Mouse (Mus musculus): Measurements from ENCODE around the gene Utp3. TPM values are rescaled to one million over a fixed set of nuclear protein-coding genes. Genes with fewer than 3 reads are reported as not detected.

Utp3 gene
- polyA plus RNA-seq, 1 experiment from 2014 or later: 28.0 TPM

- ATAC-seq (ENCODE audit: insufficient read depth): no peak
- Histone ChIP-seq H3K4me1 (replicated peaks) (no peaks in the 10 kb centered on the region; the same call in 1 of the 2 replicates), H3K36me3 (replicated peaks) (0 out of 2 replicates have a peak, but pooled peaks cover 1% of the 10 kb centered on the region), H3K9ac (no peak overlapping the region), H3K27me3 (no peaks in the 10 kb centered on the region), H3K27ac (replicated peaks) (no peak overlapping the region), H3K9me3 (replicated peaks) (no peaks in the 10 kb centered on the region), H3K4me3 (replicated peaks) (no peak overlapping the region), H3K4me2 (no peak overlapping the region)
- 54% methylated on average over 3 of the region's 3 CpGs for WGBS (ENCODE audit: insufficient replicate concordance)
Observed at GRCm38 (mm10) chr5:88575506-88576338, 21.5 kb downstream of the Utp3 start.

DNA sequence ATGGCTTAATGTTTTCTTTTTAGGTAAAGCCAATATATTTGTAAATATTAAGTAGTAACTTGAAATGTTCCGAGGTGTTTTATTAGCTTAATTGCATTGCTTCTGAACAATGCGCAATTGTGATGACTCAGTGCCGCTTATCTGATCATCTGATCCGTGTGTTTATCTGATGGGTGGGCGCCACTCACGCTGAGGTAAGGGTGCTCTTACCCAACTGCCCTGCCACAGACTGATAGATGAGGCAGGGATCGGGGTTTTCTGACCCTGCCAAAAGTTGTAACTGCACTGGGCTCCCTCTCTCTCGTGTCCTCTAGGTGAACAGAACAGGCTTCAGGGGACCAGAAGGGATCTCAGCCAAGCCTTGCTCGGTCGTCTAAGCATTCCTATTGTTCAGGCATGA lies 26.4 kb downstream of the Utp3 start:
- no peak for ATAC-seq (ENCODE audit: insufficient read depth)
- H3K27me3 ChIP-seq: no peaks in the 10 kb centered on the region
- H3K4me2 ChIP-seq: no peak overlapping the region
- H3K4me1 ChIP-seq (replicated peaks): peaks cover 10% of the 10 kb centered on the region
- H3K9me3 ChIP-seq (replicated peaks): no peaks in the 10 kb centered on the region
- no peak overlapping the region for H3K9ac ChIP-seq
- H3K27ac ChIP-seq (replicated peaks): no peak overlapping the region
- H3K4me3 ChIP-seq (replicated peaks): no peak overlapping the region
- H3K36me3 ChIP-seq (replicated peaks): no peaks in the 10 kb centered on the region
- 55% methylated on average over 10 of the region's 10 CpGs for WGBS (ENCODE audit: insufficient replicate concordance)

DNA sequence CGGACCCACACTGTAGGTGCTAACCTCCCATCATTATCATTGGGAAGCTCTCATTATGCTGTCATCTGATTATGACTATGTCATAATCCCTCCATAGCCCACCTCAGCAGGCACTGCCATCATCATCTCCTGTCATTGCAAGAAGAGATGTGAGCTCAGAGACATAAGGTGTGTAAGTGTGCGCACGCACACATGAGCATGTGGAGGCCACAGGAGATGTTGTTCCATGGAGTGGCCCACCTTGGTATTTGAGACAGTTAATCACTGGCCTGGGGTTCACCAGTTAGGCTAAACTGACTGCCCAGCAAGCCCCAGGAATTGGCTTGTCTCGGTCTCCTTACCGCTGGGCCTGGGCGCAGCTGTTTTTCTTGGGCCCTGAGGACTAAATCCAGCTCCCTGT lies 27.1 kb downstream of the Utp3 start:
- H3K27ac ChIP-seq (replicated peaks): no peak overlapping the region
- no peak overlapping the region for H3K9ac ChIP-seq
- H3K36me3 ChIP-seq (replicated peaks): no peaks in the 10 kb centered on the region
- WGBS (ENCODE audit: insufficient replicate concordance): 85% methylated on average over 6 of the region's 6 CpGs
- no peak overlapping the region for H3K4me3 ChIP-seq (replicated peaks)
- no peak overlapping the region for H3K4me2 ChIP-seq
- H3K27me3 ChIP-seq: no peaks in the 10 kb centered on the region
- H3K9me3 ChIP-seq (replicated peaks): no peaks in the 10 kb centered on the region
- no peak for ATAC-seq (ENCODE audit: insufficient read depth)
- peaks cover 15% of the 10 kb centered on the region for H3K4me1 ChIP-seq (replicated peaks)

DNA sequence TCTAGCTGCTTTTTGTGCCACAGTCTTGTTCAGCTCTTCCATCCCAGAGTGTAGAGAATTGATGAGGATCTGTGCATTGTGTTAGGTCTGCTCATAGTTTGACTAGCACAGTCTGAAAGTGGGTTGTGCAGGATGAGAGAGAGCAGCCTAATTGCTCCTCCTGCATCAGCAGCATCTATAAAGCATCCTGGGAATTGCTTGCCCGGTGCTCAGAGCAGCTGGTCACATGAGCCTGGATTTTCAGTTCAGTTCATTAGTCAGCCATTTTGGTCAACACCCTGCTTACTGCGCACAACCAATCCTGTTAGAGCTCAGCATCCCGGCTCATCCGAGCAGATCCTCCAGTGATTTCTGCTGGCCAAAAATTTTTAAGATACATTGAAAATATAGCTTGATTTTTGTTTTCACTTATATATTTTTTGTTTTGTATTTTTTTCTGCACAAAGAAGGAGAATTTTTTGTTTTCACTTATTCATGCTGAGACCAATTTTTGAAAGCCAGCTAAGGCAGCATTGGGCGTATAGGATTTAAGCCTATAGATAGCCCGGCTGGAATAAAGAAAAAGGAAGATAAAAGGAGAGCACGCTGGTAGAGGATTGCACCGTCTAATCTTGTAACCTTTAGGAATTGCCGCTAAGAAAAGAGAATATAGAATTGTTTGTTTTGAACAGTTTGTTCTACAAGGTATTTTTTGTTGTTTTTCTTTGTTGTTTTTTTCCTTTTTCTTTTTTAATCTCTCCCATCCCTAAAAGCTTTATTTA lies 29.2 kb downstream of the Utp3 start:
- Histone ChIP-seq H3K4me2 (no peak overlapping the region), H3K4me1 (replicated peaks) (peaks cover 33% of the 10 kb centered on the region), H3K27me3 (no peaks in the 10 kb centered on the region), H3K27ac (replicated peaks) (no peak overlapping the region), H3K4me3 (replicated peaks) (no peak overlapping the region), H3K9ac (no peak overlapping the region), H3K9me3 (replicated peaks) (no peaks in the 10 kb centered on the region), H3K36me3 (replicated peaks) (no peaks in the 10 kb centered on the region)
- 63% methylated on average over 9 of the region's 9 CpGs for WGBS (ENCODE audit: insufficient replicate concordance)
- no peak for ATAC-seq (ENCODE audit: insufficient read depth)

- no peak overlapping the region for H3K9ac ChIP-seq
- H3K27me3 ChIP-seq: no peaks in the 10 kb centered on the region
- H3K4me1 ChIP-seq (replicated peaks): peaks cover 38% of the 10 kb centered on the region
- no peak overlapping the region for H3K4me2 ChIP-seq
- 50% methylated on average over 9 of the region's 9 CpGs for WGBS (ENCODE audit: insufficient replicate concordance)
- H3K9me3 ChIP-seq (replicated peaks): no peaks in the 10 kb centered on the region
- no peak overlapping the region for H3K27ac ChIP-seq (replicated peaks)
- H3K4me3 ChIP-seq (replicated peaks): no peak overlapping the region
- no peak for ATAC-seq (ENCODE audit: insufficient read depth)
- no peaks in the 10 kb centered on the region for H3K36me3 ChIP-seq (replicated peaks)
Observed at GRCm38 (mm10) chr5:88584061-88584460, 29.8 kb downstream of the Utp3 start.

- H3K27ac ChIP-seq (replicated peaks): 0 out of 2 replicates have a peak overlapping the region, but pooled peaks have one; percentile 20
- ATAC-seq (ENCODE audit: insufficient read depth): peak; percentile 25; the same call in 1 of the 2 replicates
Observed at GRCm38 (mm10) chr5:88586407-88587174, 32.3 kb downstream of the Utp3 start.

DNA sequence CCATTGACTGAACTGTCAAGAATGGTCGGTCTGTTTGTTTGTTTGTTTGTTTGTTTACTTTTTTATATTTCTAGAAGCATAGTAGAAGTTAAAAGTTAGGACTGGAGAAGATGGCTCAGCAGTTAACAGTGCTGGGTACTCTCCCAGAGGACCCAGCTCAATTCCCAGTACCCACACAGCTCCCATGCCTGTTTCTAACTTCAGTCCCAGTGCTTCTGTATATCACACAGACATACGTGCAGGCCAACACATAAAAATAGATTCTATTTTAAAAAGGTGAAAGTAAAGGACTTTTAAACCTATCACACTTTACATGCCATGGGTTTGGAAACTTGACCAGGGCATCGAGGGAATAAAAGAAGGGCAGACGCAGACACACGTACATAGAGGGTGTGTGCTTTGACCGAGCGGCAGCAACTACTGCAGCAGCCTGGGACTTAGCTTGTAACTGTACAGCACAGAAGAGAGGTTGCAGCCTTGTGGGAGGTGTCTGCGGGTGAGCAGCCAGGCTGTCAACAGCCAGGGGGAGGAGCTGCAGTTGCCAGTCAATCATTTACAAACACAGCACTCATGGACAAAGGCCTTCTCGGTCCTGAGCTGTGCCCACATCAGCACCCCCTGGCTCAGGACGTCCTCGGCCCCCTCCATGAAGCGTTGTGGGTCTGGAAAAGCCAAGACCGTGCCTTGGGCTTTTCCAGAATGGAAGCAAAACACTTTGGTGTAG lies 33.1 kb downstream of the Utp3 start:
- H3K27ac ChIP-seq (replicated peaks): peak overlapping the region; percentile 20; the same call in 1 of the 2 replicates
- 49% methylated on average over 13 of the region's 13 CpGs for WGBS (ENCODE audit: insufficient replicate concordance)
- no peaks in the 10 kb centered on the region for H3K9me3 ChIP-seq (replicated peaks)
- H3K9ac ChIP-seq: no peak overlapping the region
- ATAC-seq (ENCODE audit: insufficient read depth): peak; percentile 77
- peaks cover 38% of the 10 kb centered on the region for H3K4me1 ChIP-seq (replicated peaks)
- H3K4me3 ChIP-seq (replicated peaks): no peak overlapping the region
- no peaks in the 10 kb centered on the region for H3K36me3 ChIP-seq (replicated peaks)
- H3K4me2 ChIP-seq: no peak overlapping the region; the same call in 1 of the 2 replicates
- H3K27me3 ChIP-seq: no peaks in the 10 kb centered on the region

More at GRCm38 (mm10) chr5:88586407-88587174, 32.3 kb downstream of the Utp3 start:
- Histone ChIP-seq H3K9ac (no peak overlapping the region), H3K9me3 (replicated peaks) (no peaks in the 10 kb centered on the region), H3K36me3 (replicated peaks) (no peaks in the 10 kb centered on the region), H3K4me2 (no peak overlapping the region), H3K4me1 (replicated peaks) (peaks cover 38% of the 10 kb centered on the region), H3K27me3 (no peaks in the 10 kb centered on the region), H3K4me3 (replicated peaks) (no peak overlapping the region)
- WGBS (ENCODE audit: insufficient replicate concordance): 70% methylated on average over 7 of the region's 7 CpGs

DNA sequence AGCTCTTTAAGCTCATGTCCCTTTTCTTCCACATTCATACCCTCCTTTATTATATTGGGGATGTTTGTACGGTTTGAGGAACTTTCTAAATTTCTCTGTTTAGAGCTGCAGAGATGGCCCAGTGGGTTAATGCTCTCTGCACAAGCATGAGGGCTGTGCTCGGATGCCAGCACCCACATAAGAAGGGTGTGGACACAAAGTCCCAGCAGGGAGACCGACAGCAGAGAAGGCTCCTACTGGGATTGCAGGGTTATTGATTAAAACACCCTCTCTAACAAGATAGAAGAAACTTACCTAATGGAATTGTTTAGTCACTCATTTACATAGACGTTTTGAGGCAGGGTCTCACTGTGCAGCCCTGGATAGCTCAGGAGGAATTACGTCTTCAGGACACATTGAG lies 34.2 kb downstream of the Utp3 start:
- H3K9ac ChIP-seq: no peak overlapping the region
- ATAC-seq (ENCODE audit: insufficient read depth): no peak
- no peaks in the 10 kb centered on the region for H3K36me3 ChIP-seq (replicated peaks)
- H3K9me3 ChIP-seq (replicated peaks): no peaks in the 10 kb centered on the region
- WGBS (ENCODE audit: insufficient replicate concordance): 55% methylated on average over 5 of the region's 5 CpGs
- H3K4me1 ChIP-seq (replicated peaks): peaks cover 38% of the 10 kb centered on the region
- H3K4me3 ChIP-seq (replicated peaks): no peak overlapping the region
- H3K27me3 ChIP-seq: no peaks in the 10 kb centered on the region
- H3K27ac ChIP-seq (replicated peaks): no peak overlapping the region
- no peak overlapping the region for H3K4me2 ChIP-seq

- ATAC-seq (ENCODE audit: insufficient read depth): peak; percentile 71
- H3K27me3 ChIP-seq: no peaks in the 10 kb centered on the region
- no peaks in the 10 kb centered on the region for H3K9me3 ChIP-seq (replicated peaks)
- peak overlapping the region; percentile 61; the same call in 1 of the 2 replicates for H3K27ac ChIP-seq (replicated peaks)
- peak overlapping the region; percentile 45 for H3K4me3 ChIP-seq (replicated peaks)
- no peaks in the 10 kb centered on the region for H3K36me3 ChIP-seq (replicated peaks)
- no peak overlapping the region; the same call in 1 of the 2 replicates for H3K9ac ChIP-seq
- 66% methylated on average over 13 of the region's 13 CpGs for WGBS (ENCODE audit: insufficient replicate concordance)
- H3K4me1 ChIP-seq (replicated peaks): peaks cover 22% of the 10 kb centered on the region
- peak overlapping the region; percentile 36 for H3K4me2 ChIP-seq
Observed at GRCm38 (mm10) chr5:88593421-88594172, 39.3 kb downstream of the Utp3 start.

DNA sequence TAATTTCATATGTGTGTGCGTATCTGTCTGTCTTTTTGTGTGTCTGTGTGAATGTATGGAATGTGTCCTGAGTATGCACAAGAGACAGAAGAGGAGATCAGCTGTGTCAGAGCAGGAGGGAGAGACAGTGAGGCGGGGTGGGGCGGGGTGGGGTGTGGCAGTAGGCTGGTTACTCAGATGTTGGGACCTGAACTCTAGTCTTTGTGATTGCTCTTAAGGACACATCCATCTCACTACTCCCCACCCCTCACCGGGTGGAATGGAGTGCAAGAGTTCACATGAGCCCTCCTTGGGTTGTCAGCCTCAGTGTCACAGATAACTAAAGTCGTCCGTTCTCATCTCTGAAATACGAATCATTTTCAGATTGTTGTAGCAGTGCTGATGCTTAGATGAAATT lies 39.9 kb downstream of the Utp3 start:
- peak overlapping the region; percentile 36 for H3K4me2 ChIP-seq
- no peak overlapping the region for H3K9ac ChIP-seq
- H3K9me3 ChIP-seq (replicated peaks): no peaks in the 10 kb centered on the region
- WGBS (ENCODE audit: insufficient replicate concordance): 52% methylated on average over 7 of the region's 7 CpGs
- H3K4me1 ChIP-seq (replicated peaks): peaks cover 18% of the 10 kb centered on the region
- no peaks in the 10 kb centered on the region for H3K27me3 ChIP-seq
- H3K4me3 ChIP-seq (replicated peaks): peak overlapping the region; percentile 45
- peak overlapping the region; percentile 61; the same call in 1 of the 2 replicates for H3K27ac ChIP-seq (replicated peaks)
- 0 out of 2 replicates have a peak, but pooled peaks have one; percentile 7 for ATAC-seq (ENCODE audit: insufficient read depth)
- no peaks in the 10 kb centered on the region for H3K36me3 ChIP-seq (replicated peaks)
